Mouse (Mus musculus) thymus, postnatal 25 days (tissue): ENCODE measurements around the gene Dchs2.
"Not testable (repeated sequence)": the region's sequence is repeated elsewhere in the genome, so short reads cannot be mapped to it uniquely, and the experiment has no call there.

Experiments
- DNase-seq: peaks from one replicate; pipeline ENCODE4 v3.0.0; 2022

The Dchs2 gene

DNA sequence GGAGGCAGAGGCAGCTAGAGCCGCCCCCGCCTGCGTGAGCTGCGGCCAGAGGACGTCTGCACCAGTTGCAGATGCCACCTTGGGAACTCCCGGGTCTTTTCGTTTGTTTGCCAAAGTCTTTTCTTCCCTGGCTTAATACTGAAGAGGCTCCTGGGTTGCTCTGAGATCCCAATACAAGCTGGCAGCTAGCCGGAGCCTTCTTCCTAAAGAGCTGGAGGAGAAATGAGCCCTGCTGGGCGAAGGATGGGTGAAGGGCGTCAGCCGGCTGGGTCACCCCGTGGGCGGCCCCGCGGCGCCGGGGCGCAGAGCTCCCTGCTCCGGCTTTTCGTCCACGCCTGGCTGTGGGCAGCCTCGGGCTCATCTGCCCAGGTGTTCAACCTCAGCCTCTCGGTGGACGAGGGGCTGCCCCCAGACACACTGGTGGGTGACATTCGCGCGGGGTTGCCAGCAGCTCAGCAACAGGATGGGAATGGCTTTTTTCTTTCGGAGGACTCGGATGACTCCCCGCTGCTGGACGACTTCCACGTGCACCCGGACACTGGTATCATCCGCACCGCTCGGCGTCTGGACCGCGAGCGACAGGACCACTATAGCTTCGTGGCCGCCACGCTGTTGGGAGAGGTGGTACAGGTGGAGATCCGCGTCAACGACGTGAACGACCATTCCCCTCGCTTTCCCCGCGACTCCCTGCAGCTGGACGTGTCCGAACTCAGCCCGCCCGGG lies at the start of gene Dchs2:
Gene Dchs2, plus strand, starts transcription at position 223 of the 723 bp plus-strand sequence.
- no peak for DNase-seq

GRCm38 (mm10) chr3:83080567-83081055 lies 47.1 kb upstream of the Dchs2 start:
- peak; percentile 55 for DNase-seq

DNA sequence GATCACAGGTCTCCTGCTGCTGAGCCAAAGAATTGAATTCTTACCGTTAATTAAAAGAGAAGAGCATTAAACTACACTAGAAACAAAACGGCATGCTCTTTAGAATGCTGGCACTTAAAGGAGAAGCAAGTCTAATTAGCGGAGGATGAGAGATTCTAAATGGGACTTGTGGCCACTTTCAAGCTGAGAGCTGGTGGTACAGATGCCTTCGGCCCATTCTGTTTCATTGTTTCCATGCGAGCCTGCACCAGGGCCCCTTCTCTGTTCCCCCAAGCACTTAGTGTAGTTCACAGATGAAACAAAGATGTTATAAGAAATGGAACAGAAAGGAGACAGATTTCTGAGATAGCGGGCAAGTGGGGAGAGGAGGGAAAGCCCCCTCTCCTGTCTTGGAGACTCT lies 30.2 kb upstream of the Dchs2 start:
- DNase-seq: no peak

GRCm38 (mm10) chr3:83098546-83099034 lies 29.2 kb upstream of the Dchs2 start:
- DNase-seq: no peak

DNA sequence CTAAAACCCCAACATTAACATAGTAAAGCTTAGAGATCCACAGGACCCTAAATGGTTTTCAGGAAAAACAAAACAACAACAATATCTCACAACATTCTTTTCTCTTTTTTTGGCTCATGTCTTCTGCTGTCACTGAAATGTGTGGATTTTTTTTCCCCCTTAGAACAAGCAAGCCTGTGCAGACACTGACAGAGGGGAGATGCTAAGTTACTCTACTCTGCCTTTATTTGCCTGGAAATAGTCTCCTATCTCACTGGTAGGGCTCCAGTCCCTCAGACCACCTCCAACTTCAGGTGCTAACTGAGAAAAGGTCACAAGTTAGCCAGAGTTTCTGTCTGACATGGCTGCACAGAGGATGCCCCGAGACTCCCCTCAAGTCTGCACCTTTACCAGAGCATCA lies 28.6 kb upstream of the Dchs2 start:
- no peak for DNase-seq

DNA sequence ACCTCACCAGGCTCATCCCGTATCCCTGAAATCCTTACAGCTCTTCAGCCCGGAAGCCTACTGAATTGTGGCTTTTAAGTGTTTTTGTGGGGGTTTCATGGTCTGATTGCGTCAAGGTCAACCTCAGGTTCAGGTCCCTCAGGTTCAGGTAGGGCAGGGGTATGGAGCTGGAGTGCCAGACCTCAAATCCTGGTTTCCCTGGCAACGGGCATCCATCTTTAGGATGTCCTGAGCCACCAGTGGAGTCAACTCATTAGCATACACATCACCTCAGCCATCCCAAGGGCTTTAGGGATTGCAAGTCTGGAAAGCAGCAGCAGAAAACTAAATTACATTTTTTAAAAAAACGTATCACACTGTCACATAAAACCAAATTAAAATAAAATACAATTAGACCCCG lies 28.1 kb upstream of the Dchs2 start:
- DNase-seq: no peak

GRCm38 (mm10) chr3:83102286-83102685 lies 25.5 kb upstream of the Dchs2 start:
- DNase-seq: no peak

- no peak for DNase-seq
These were observed 17.6 kb upstream of the Dchs2 start for GRCm38 (mm10) chr3:83110163-83110562.

DNA sequence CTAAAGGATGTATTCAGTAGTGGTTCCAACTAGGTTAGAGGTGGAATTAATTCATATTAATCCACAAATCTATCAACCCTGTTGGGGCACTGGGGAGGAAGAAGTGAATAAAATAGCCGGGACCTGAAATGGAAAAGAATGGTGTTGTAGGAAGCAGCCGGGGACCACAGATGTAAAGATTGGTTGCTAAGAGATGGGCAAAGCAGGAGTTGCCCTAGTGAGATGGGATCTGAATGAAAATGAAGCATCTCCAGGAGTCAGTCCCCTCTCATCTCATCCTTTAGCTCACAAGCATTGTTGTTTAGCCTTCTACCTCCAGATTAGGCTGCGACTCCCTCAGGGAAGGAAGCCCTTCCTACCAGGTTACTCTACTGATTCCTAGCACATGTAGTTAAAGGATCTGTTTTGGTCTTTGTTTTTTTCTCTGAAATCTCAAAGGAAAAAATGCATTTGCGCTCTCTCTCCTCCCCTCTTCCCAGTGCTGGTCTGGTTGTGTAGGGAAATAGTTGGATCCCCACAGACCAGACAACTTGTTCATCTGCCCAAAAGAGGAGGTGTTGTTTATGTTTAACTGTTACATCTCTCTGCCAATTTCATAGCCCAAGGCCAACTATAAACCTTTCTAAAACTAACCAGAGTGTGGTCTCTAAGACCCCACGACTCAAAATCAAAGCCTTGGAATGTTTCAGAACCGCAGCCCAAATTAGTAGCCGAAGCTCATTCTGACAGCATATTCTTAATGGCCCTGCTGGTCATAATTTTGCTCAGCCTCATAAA lies 16.1 kb upstream of the Dchs2 start:
- no peak for DNase-seq

DNA sequence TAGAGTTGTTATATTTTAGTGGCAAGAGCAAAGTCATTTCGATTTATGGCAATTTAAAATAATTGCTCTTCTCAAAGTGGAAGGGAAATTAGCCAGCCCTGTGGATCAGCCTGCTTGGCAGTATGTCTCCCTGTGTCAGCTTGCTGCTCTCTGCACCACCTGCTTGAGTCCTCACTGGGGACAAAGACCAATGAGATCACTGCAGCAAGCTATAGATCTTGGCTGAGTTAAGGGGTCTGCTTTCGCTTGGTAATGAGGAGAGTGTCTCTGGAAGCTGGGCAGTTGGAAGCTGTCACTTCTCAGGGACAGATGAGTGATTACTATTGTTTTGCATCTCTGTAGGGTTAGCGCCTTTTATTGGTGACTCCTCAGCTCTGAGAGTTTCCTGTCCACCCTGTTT lies 14.9 kb upstream of the Dchs2 start:
- DNase-seq: no peak

GRCm38 (mm10) chr3:83114946-83115345 lies 12.8 kb upstream of the Dchs2 start:
- DNase-seq: no peak

- DNase-seq: no peak
These were observed 10.2 kb upstream of the Dchs2 start for GRCm38 (mm10) chr3:83117592-83117991.

DNA sequence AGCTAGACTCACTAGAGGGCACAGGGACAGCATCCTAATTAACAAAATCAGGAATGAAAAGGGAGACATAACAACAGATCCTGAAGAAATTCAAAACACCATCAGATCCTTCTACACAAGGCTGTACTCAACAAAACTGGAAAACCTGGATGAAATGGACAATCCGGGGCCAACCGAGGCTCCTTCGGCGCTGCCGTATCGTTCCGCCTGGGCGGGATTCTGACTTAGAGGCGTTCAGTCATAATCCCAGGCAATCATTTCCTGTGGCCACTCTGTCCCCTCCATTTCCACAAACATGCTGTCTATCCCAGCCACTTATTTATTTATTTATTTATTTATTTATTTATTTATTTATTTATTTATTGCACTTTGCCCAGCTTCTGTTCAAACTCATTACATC lies 3.8 kb upstream of the Dchs2 start:
- DNase-seq: not testable (repeated sequence)

DNA sequence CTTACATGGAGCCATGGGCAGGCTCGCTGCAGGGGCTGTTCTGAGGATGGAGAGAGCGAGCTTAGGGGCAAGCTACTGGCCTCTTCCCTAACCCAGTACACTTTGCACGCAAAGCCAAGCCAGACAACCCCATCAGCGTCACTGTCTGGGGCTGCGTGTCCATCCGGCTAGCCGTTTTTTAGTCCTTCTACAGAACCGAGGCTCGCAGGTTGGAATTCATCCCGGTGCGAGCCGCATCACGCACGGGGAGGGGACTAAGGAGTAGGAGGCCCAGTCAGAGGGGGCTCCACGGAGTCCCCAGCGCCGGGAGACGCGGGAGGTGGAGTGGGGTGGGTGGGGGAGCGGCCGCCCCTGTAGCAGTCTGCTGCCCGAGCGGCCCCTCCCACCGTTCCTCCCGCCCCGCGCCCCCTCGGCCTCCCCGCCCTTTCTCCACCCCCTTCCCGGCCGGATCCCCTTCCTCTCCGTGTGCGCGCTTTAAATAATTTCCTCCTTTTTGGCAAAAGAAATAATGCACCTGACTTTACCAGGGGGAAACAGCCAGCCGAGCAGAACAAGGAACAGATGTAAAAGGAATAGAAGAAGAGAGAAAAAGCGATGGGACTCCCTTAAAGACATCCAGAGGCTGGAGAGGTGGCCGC lies 541 bp upstream of the Dchs2 start:
- no peak for DNase-seq

- no peak for DNase-seq
These were observed 738 bp downstream of the Dchs2 start for GRCm38 (mm10) chr3:83128449-83128922.

DNA sequence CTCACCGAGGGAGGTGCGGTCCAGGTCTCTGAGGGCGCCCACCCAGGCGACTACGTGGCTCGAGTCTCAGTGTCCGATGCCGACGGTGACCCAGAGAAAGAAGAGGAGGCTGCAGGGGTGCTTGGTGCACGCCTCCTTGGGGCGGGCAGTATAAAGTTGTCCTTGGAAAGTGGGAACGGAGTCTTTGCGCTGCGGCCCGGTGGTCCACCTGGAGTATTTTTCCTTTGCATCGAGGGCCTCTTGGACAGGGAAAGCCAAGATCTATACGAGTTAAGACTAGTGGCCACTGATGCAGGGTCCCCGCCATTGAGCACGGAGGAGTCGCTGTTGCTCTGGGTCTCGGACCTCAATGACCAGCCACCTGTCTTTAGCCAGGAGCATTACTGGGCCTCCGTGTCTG lies 1.4 kb downstream of the Dchs2 start:
- no peak for DNase-seq

DNA sequence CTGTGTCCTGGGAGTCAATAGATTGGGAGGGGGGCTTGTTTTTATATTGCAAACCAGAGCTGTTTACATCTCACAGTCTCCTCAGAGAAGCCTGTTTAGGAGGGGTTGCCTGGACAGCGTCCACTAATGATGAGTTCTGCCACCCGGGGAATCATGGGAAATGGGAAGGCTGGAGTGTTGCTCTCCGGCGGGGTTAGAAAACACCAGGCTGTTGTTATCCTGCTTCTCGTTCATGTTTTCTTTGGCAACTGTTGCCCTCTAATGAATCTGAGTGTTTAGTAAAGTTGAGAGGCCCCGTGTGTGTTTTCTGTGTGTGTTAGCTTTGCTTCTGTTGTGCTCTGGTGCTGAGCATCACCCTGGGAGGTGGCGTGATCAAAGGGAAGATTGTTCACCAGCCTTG lies 8.7 kb downstream of the Dchs2 start:
- no peak for DNase-seq

DNA sequence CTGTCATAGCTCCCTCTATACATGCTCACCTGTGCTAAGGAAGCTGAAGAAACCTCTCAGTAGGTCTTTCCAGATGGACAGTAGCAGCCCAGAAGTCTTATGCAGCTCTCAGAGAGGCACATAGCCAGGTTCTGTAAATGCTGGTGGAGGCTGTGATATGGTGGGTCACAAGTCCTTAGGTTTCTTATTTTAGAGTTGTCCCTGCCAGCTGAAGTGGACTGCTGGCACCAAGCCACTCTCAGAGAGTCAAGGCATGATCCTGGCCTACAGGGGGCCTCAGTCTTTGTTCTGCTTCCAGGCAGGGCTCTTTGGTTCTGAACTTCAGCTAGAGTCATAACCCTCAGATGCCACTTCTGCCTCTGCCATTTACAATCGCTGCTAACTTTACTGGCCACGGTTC lies 11.1 kb downstream of the Dchs2 start:
- no peak for DNase-seq

DNA sequence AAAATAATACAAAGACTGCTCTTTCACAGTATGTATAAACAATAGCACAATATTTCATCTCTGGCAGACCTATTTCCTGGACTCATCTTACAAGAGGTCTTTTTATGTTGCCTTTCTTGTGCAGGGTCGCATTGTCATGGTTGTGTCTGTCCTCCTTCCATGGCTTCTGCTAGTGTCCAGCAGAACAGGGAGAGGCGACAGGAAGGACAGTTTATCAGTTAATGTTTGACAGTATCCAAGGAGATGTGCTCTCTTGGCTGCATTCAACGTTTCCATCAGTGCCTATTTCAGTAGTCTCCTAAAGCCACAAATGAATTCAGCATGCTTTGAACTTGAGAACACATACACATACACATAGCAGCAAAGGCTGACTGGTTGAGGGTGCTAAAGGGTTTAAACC lies 17.9 kb downstream of the Dchs2 start:
- no peak for DNase-seq

DNA sequence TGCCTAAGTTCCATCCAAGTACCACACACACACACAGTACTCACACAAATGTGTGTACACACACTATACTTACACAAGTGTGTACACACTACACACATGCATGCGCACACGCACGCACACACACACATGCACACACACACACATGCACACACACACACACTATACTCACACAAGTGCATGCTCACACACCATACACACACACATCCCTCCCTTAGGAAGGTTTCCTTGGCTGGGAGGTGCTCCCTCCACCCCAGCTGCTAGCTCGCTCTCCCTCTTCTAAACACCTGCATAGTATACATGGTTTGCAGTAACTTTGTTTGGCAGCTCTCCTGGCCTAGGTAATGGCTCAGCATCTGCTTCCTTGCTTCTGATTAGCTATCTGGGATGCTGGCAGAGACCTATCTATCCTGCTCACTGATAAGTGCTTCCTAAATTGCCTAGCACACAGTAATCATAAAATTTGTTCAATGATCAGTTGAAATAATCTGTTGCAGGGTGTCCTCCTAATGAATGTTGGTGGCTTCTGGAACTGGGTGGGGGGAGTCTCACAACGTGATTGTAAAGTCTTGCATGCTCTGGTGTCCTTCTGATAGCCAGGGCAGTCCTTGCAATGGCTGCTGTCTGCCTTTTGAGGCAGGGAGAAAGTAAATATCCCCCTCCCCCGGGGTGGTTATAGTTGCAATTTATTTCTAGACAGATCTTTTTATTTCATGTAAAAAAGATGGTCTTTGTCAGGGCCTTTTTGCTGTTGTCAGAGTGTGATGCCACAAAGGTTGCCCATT lies 19.7 kb downstream of the Dchs2 start:
- no peak for DNase-seq

DNA sequence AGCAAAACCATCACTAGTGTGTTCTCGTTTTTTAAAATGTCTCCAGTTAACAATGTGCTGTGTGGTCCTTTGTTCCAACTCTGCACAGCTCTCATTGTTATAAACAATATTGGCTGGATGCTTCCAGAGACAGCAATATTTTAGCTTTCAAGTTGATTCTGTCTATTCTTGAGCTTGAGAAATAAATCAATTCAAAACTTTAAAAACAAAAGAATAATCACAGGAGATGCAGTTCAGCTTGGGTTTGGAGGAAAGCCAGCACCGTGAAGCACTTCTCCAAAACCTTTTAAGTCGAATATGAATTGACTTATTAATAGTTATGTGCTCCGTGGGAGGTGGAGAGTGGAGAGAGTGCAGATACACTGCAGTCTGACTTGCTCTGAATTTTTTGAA lies 20.3 kb downstream of the Dchs2 start:
- no peak for DNase-seq

DNA sequence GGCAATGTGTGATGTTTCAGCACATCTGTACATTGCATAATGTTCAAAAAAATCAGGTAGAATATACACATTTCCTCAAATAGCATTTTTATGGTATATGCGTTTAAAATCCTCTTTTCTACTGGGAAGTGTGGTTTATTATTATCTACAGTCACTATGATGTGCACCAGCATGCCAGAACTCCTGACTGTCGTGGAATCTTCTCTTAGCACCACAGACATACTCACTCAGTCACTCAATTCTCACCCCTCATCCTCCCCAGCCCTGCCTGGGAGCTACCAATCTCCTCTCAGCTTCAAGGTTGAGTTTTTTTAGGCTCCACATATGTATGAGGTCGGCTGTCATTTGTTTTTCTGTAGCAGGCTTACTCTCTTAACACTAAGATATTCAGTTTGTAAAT lies 20.8 kb downstream of the Dchs2 start:
- DNase-seq: no peak

- no peak for DNase-seq
These were observed 27.9 kb downstream of the Dchs2 start for GRCm38 (mm10) chr3:83155600-83155999.
